Mouse (Mus musculus): ENCODE results near the gene Itpk1. TPM values are rescaled to one million over a fixed set of nuclear protein-coding genes. Genes with fewer than 3 reads are reported as not detected.

Gene Itpk1
- 24.7 and 28.0 TPM in 2 replicates for polyA plus RNA-seq (2016; fragmentation: Nextera tagmentation; extraction: Ambion mirVana)

- H3K27me3 ChIP-seq (replicated peaks): no peaks in the 10 kb centered on the region
- under 1% methylated on average over 51 of the region's 105 CpGs for WGBS
- no peaks in the 10 kb centered on the region for H3K36me3 ChIP-seq
- H3K4me3 ChIP-seq: peak within 1 kb of the TSS; percentile 73
- H3K4me2 ChIP-seq (replicated peaks): peak within 1 kb of the TSS; percentile 93
- H3K27ac ChIP-seq: peak within 1 kb of the TSS; percentile 66; the same call in 1 of the 2 replicates
- peak; percentile 81 for ATAC-seq (ENCODE audit: low FRiP score, low read depth)
- H3K9ac ChIP-seq: peak within 1 kb of the TSS; percentile 81
- no peaks in the 10 kb centered on the region for H3K9me3 ChIP-seq
- peaks cover 29% of the 10 kb centered on the region for H3K4me1 ChIP-seq
These were observed at the start of gene Itpk1 for GRCm38 (mm10) chr12:102704457-102705198. Gene Itpk1, minus strand, starts transcription at chr12:102704930.

GRCm38 (mm10) chr12:102748256-102748655 lies 43.5 kb upstream of the Itpk1 start:
- Histone ChIP-seq H3K4me1 (peaks cover 11% of the 10 kb centered on the region), H3K4me3 (no peak overlapping the region), H3K36me3 (0 out of 2 replicates have a peak, but pooled peaks cover 5% of the 10 kb centered on the region), H3K4me2 (replicated peaks) (no peak overlapping the region), H3K9me3 (no peaks in the 10 kb centered on the region), H3K27ac (no peak overlapping the region), H3K27me3 (replicated peaks) (no peaks in the 10 kb centered on the region), H3K9ac (no peak overlapping the region)
- WGBS: 89% methylated on average over 3 of the region's 3 CpGs
- ATAC-seq (ENCODE audit: low FRiP score, low read depth): no peak

GRCm38 (mm10) chr12:102744839-102745238 lies 40.1 kb upstream of the Itpk1 start:
- Histone ChIP-seq H3K36me3 (0 out of 2 replicates have a peak, but pooled peaks cover 5% of the 10 kb centered on the region), H3K9ac (peak overlapping the region; percentile 90; the same call in 1 of the 2 replicates), H3K9me3 (no peaks in the 10 kb centered on the region), H3K4me2 (replicated peaks) (peak overlapping the region; percentile 88), H3K27ac (no peak overlapping the region), H3K4me3 (no peak overlapping the region), H3K27me3 (replicated peaks) (no peaks in the 10 kb centered on the region), H3K4me1 (peaks cover 20% of the 10 kb centered on the region)
- no peak for ATAC-seq (ENCODE audit: low FRiP score, low read depth)
- WGBS: 67% methylated on average over 6 of the region's 6 CpGs

- Histone ChIP-seq H3K27ac (peak within 1 kb of the TSS; percentile 88), H3K9ac (peak within 1 kb of the TSS; percentile 90), H3K36me3 (0 out of 2 replicates have a peak, but pooled peaks cover 1% of the 10 kb centered on the region), H3K9me3 (no peaks in the 10 kb centered on the region), H3K4me2 (replicated peaks) (peak within 1 kb of the TSS; percentile 88), H3K4me3 (peak within 1 kb of the TSS; percentile 90), H3K4me1 (peaks cover 20% of the 10 kb centered on the region), H3K27me3 (replicated peaks) (no peaks in the 10 kb centered on the region)
- under 1% methylated on average over 63 of the region's 63 CpGs for WGBS
- ATAC-seq (ENCODE audit: low FRiP score, low read depth): peak; percentile 99
These were observed 39.2 kb upstream of the Itpk1 start, which contains the start of the genes Moap1 and Tmem251 for GRCm38 (mm10) chr12:102743589-102744574. Gene Moap1, minus strand, starts transcription at chr12:102743661. Gene Tmem251, plus strand, starts transcription at chr12:102743762.

GRCm38 (mm10) chr12:102743036-102743588 lies 38.4 kb upstream of the Itpk1 start:
- 1% methylated on average over 33 of the region's 33 CpGs for WGBS
- Histone ChIP-seq H3K27ac (peak overlapping the region; percentile 88), H3K27me3 (replicated peaks) (no peaks in the 10 kb centered on the region), H3K4me3 (peak overlapping the region; percentile 90), H3K4me1 (peaks cover 20% of the 10 kb centered on the region), H3K36me3 (no peaks in the 10 kb centered on the region), H3K9ac (peak overlapping the region; percentile 90), H3K4me2 (replicated peaks) (peak overlapping the region; percentile 88), H3K9me3 (no peaks in the 10 kb centered on the region)
- ATAC-seq (ENCODE audit: low FRiP score, low read depth): peak; percentile 69

GRCm38 (mm10) chr12:102742056-102742455 lies 37.3 kb upstream of the Itpk1 start:
- 88% methylated on average over 7 of the region's 7 CpGs for WGBS
- H3K27ac ChIP-seq: no peak overlapping the region
- H3K27me3 ChIP-seq (replicated peaks): no peaks in the 10 kb centered on the region
- no peak overlapping the region for H3K4me3 ChIP-seq
- peak overlapping the region; percentile 88; the same call in 1 of the 2 replicates for H3K4me2 ChIP-seq (replicated peaks)
- ATAC-seq (ENCODE audit: low FRiP score, low read depth): no peak
- H3K36me3 ChIP-seq: no peaks in the 10 kb centered on the region
- H3K9ac ChIP-seq: no peak overlapping the region
- peaks cover 20% of the 10 kb centered on the region for H3K4me1 ChIP-seq
- no peaks in the 10 kb centered on the region for H3K9me3 ChIP-seq

GRCm38 (mm10) chr12:102740285-102740684 lies 35.6 kb upstream of the Itpk1 start:
- no peak overlapping the region for H3K27ac ChIP-seq
- no peak overlapping the region for H3K4me2 ChIP-seq (replicated peaks)
- peaks cover 20% of the 10 kb centered on the region for H3K4me1 ChIP-seq
- no peak overlapping the region for H3K4me3 ChIP-seq
- H3K9ac ChIP-seq: no peak overlapping the region
- H3K36me3 ChIP-seq: no peaks in the 10 kb centered on the region
- no peaks in the 10 kb centered on the region for H3K27me3 ChIP-seq (replicated peaks)
- WGBS: 79% methylated on average over 3 of the region's 3 CpGs
- no peak for ATAC-seq (ENCODE audit: low FRiP score, low read depth)
- H3K9me3 ChIP-seq: no peaks in the 10 kb centered on the region

DNA sequence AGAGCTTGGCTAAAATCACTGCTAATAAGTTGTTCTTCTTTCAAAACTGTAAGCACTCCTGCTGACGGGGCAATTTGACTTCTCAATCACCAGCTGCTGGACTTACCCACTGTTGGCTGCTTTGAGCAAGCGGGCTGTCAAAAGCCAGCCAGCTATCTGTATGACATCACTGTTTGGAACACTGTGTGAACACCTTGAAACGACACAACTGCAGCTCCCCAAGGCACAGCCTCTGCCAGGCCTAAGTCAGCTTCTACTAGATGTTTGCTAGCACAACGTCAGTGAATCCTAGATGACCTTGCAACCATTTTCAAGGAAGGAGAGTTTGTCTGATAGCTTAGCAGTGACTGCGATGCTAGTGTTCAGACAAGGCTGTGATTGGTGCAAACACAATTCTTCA lies 34.4 kb upstream of the Itpk1 start:
- H3K4me2 ChIP-seq (replicated peaks): no peak overlapping the region
- WGBS: 84% methylated on average over 5 of the region's 5 CpGs
- H3K9me3 ChIP-seq: no peaks in the 10 kb centered on the region
- no peaks in the 10 kb centered on the region for H3K27me3 ChIP-seq (replicated peaks)
- no peak overlapping the region for H3K9ac ChIP-seq
- no peak for ATAC-seq (ENCODE audit: low FRiP score, low read depth)
- no peak overlapping the region for H3K4me3 ChIP-seq
- H3K36me3 ChIP-seq: no peaks in the 10 kb centered on the region
- H3K27ac ChIP-seq: no peak overlapping the region
- H3K4me1 ChIP-seq: peaks cover 12% of the 10 kb centered on the region

DNA sequence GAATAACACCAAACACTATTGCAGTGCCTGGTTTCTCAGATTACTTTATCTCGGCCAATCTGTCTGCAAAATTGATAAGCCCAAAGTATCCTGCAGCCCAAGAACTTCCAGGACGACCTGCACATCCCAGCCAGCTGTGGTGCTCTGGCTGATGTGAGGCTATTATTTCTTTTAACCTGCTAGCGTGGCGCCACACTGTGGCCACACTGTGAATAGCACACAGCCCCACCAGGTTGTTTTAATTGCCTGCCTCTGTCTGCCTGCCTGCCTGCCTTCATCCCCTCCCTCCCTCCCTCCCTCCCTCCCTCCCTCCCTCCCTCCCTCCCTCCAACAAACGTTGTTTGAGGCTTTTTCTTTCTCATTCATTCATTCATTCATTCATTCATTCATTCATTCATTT lies 28.7 kb upstream of the Itpk1 start:
- H3K4me2 ChIP-seq (replicated peaks): no peak overlapping the region
- ATAC-seq (ENCODE audit: low FRiP score, low read depth): no peak

GRCm38 (mm10) chr12:102730798-102731619 lies 26.3 kb upstream of the Itpk1 start:
- H3K9ac ChIP-seq: peak overlapping the region; percentile 21; the same call in 1 of the 2 replicates
- ATAC-seq (ENCODE audit: low FRiP score, low read depth): peak; percentile 67

More for the DNA sequence above, 28.7 kb upstream of the Itpk1 start:
- Histone ChIP-seq H3K36me3 (no peaks in the 10 kb centered on the region), H3K27ac (no peak overlapping the region), H3K4me3 (no peak overlapping the region), H3K9me3 (no peaks in the 10 kb centered on the region), H3K9ac (no peak overlapping the region), H3K4me1 (peaks cover 18% of the 10 kb centered on the region), H3K27me3 (replicated peaks) (no peaks in the 10 kb centered on the region)
- 21% methylated on average over 4 of the region's 5 CpGs for WGBS

More at GRCm38 (mm10) chr12:102730798-102731619, 26.3 kb upstream of the Itpk1 start:
- Histone ChIP-seq H3K4me3 (0 out of 2 replicates have a peak overlapping the region, but pooled peaks have one; percentile 7), H3K27ac (peak overlapping the region; percentile 82), H3K36me3 (no peaks in the 10 kb centered on the region), H3K4me2 (replicated peaks) (peak overlapping the region; percentile 61), H3K9me3 (no peaks in the 10 kb centered on the region), H3K27me3 (replicated peaks) (no peaks in the 10 kb centered on the region), H3K4me1 (peaks cover 18% of the 10 kb centered on the region)
- WGBS: 11% methylated on average over 16 of the region's 16 CpGs

Measured in neural tube, embryonic 12.5 days (tissue).